Mouse (Mus musculus): ENCODE results near the gene Fhit. TPM values are rescaled to one million over a fixed set of nuclear protein-coding genes. Genes with fewer than 3 reads are reported as not detected.

Fhit gene
- polyA plus RNA-seq, 1 experiment: 3.7 TPM

- TF ChIP-seq CTCF (IDR thresholded peaks at IDR 0.05; ENCODE audit: extremely low read depth, insufficient read length, insufficient replicate concordance, low read depth, low read length): no peak
- TF ChIP-seq POLR2A (IDR thresholded peaks at IDR 0.05; ENCODE audit: low read depth, low read length): no peak
- no peak overlapping the region for H3K4me3 ChIP-seq (ENCODE audit: low read depth, low read length)
- no peak overlapping the region for H3K27ac ChIP-seq (ENCODE audit: insufficient read depth, low read depth, low read length)
- no peaks in the 10 kb centered on the region for H3K36me3 ChIP-seq (ENCODE audit: control insufficient read depth, insufficient read depth, low read length)
- WGBS: 48% methylated on average over 2 of the region's 2 CpGs
- H3K4me1 ChIP-seq (ENCODE audit: control insufficient read depth, insufficient read depth, insufficient read length, low read length): no peaks in the 10 kb centered on the region
- H3K27me3 ChIP-seq (ENCODE audit: control insufficient read depth, insufficient read depth, low read length): no peaks in the 10 kb centered on the region
These were observed 1439.8 kb downstream of the Fhit start for GRCm38 (mm10) chr14:9721917-9722472.

GRCm38 (mm10) chr14:9698621-9699020 is 1463.2 kb downstream of the Fhit start:
- H3K27me3 ChIP-seq (ENCODE audit: control insufficient read depth, insufficient read depth, low read length): no peaks in the 10 kb centered on the region
- H3K36me3 ChIP-seq (ENCODE audit: control insufficient read depth, insufficient read depth, low read length): no peaks in the 10 kb centered on the region
- TF ChIP-seq CTCF (IDR thresholded peaks at IDR 0.05; ENCODE audit: extremely low read depth, insufficient read length, insufficient replicate concordance, low read depth, low read length): no peak
- no peak for TF ChIP-seq POLR2A (IDR thresholded peaks at IDR 0.05; ENCODE audit: low read depth, low read length)
- 66% methylated on average over 1 of the region's 1 CpGs for WGBS
- H3K4me1 ChIP-seq (ENCODE audit: control insufficient read depth, insufficient read depth, insufficient read length, low read length): no peaks in the 10 kb centered on the region
- H3K4me3 ChIP-seq (ENCODE audit: low read depth, low read length): no peak overlapping the region
- H3K27ac ChIP-seq (ENCODE audit: insufficient read depth, low read depth, low read length): no peak overlapping the region

GRCm38 (mm10) chr14:9697101-9697500 is 1464.7 kb downstream of the Fhit start:
- H3K4me1 ChIP-seq (ENCODE audit: control insufficient read depth, insufficient read depth, insufficient read length, low read length): no peaks in the 10 kb centered on the region
- TF ChIP-seq CTCF (IDR thresholded peaks at IDR 0.05; ENCODE audit: extremely low read depth, insufficient read length, insufficient replicate concordance, low read depth, low read length): no peak
- TF ChIP-seq POLR2A (IDR thresholded peaks at IDR 0.05; ENCODE audit: low read depth, low read length): no peak
- H3K36me3 ChIP-seq (ENCODE audit: control insufficient read depth, insufficient read depth, low read length): no peaks in the 10 kb centered on the region
- WGBS: 75% methylated on average over 3 of the region's 3 CpGs
- H3K4me3 ChIP-seq (ENCODE audit: low read depth, low read length): no peak overlapping the region
- no peaks in the 10 kb centered on the region for H3K27me3 ChIP-seq (ENCODE audit: control insufficient read depth, insufficient read depth, low read length)
- no peak overlapping the region for H3K27ac ChIP-seq (ENCODE audit: insufficient read depth, low read depth, low read length)

- Histone ChIP-seq H3K27ac (ENCODE audit: insufficient read depth, low read depth, low read length) (no peak overlapping the region), H3K27me3 (ENCODE audit: control insufficient read depth, insufficient read depth, low read length) (no peaks in the 10 kb centered on the region), H3K36me3 (ENCODE audit: control insufficient read depth, insufficient read depth, low read length) (no peaks in the 10 kb centered on the region), H3K4me1 (ENCODE audit: control insufficient read depth, insufficient read depth, insufficient read length, low read length) (no peaks in the 10 kb centered on the region), H3K4me3 (ENCODE audit: low read depth, low read length) (no peak overlapping the region)
- 32% methylated on average over 4 of the region's 4 CpGs for WGBS
- TF ChIP-seq POLR2A (IDR thresholded peaks at IDR 0.05; ENCODE audit: low read depth, low read length): no peak
- TF ChIP-seq CTCF (IDR thresholded peaks at IDR 0.05; ENCODE audit: extremely low read depth, insufficient read length, insufficient replicate concordance, low read depth, low read length): no peak
These were observed 1465.8 kb downstream of the Fhit start for GRCm38 (mm10) chr14:9696004-9696403.

GRCm38 (mm10) chr14:9695217-9695690 is 1466.6 kb downstream of the Fhit start:
- H3K4me1 ChIP-seq (ENCODE audit: control insufficient read depth, insufficient read depth, insufficient read length, low read length): no peaks in the 10 kb centered on the region
- no peak overlapping the region for H3K4me3 ChIP-seq (ENCODE audit: low read depth, low read length)
- H3K27ac ChIP-seq (ENCODE audit: insufficient read depth, low read depth, low read length): no peak overlapping the region
- no peaks in the 10 kb centered on the region for H3K27me3 ChIP-seq (ENCODE audit: control insufficient read depth, insufficient read depth, low read length)
- no peaks in the 10 kb centered on the region for H3K36me3 ChIP-seq (ENCODE audit: control insufficient read depth, insufficient read depth, low read length)
- TF ChIP-seq CTCF (IDR thresholded peaks at IDR 0.05; ENCODE audit: extremely low read depth, insufficient read length, insufficient replicate concordance, low read depth, low read length): no peak
- no peak for TF ChIP-seq POLR2A (IDR thresholded peaks at IDR 0.05; ENCODE audit: low read depth, low read length)
- 77% methylated on average over 4 of the region's 4 CpGs for WGBS

- Histone ChIP-seq H3K4me3 (ENCODE audit: low read depth, low read length) (no peak overlapping the region), H3K4me1 (ENCODE audit: control insufficient read depth, insufficient read depth, insufficient read length, low read length) (no peaks in the 10 kb centered on the region), H3K27ac (ENCODE audit: insufficient read depth, low read depth, low read length) (no peak overlapping the region), H3K27me3 (ENCODE audit: control insufficient read depth, insufficient read depth, low read length) (no peaks in the 10 kb centered on the region), H3K36me3 (ENCODE audit: control insufficient read depth, insufficient read depth, low read length) (no peaks in the 10 kb centered on the region)
- WGBS: 87% methylated on average over 2 of the region's 2 CpGs
- TF ChIP-seq CTCF (IDR thresholded peaks at IDR 0.05; ENCODE audit: extremely low read depth, insufficient read length, insufficient replicate concordance, low read depth, low read length) (no peak), POLR2A (IDR thresholded peaks at IDR 0.05; ENCODE audit: low read depth, low read length) (no peak)
These were observed 1473.1 kb downstream of the Fhit start for GRCm38 (mm10) chr14:9688664-9689257.

- no peaks in the 10 kb centered on the region for H3K4me1 ChIP-seq (ENCODE audit: control insufficient read depth, insufficient read depth, insufficient read length, low read length)
- H3K36me3 ChIP-seq (ENCODE audit: control insufficient read depth, insufficient read depth, low read length): no peaks in the 10 kb centered on the region
- WGBS: 73% methylated on average over 1 of the region's 1 CpGs
- H3K27me3 ChIP-seq (ENCODE audit: control insufficient read depth, insufficient read depth, low read length): no peaks in the 10 kb centered on the region
- no peak for TF ChIP-seq POLR2A (IDR thresholded peaks at IDR 0.05; ENCODE audit: low read depth, low read length)
- TF ChIP-seq CTCF (IDR thresholded peaks at IDR 0.05; ENCODE audit: extremely low read depth, insufficient read length, insufficient replicate concordance, low read depth, low read length): no peak
- no peak overlapping the region for H3K4me3 ChIP-seq (ENCODE audit: low read depth, low read length)
- H3K27ac ChIP-seq (ENCODE audit: insufficient read depth, low read depth, low read length): no peak overlapping the region
These were observed 1477.5 kb downstream of the Fhit start for GRCm38 (mm10) chr14:9684362-9684761.

All from small intestine, adult 2 months (tissue).